Comparison of ENCODE assay signal across 8 mouse cellular contexts in genomic region chr2:33957754-33958153, GRCm38 (mm10).
DNase-seq lines count a peak whose midpoint lies in the region; ATAC-seq and TF ChIP-seq lines count a peak whose summit lies in the region.

No protein-coding gene starts in this region.

- WGBS in cerebellum, adult 2 months = 65% methylated on average over 6 of the region's 6 CpGs

- no peak overlapping the region for H3K4me3 ChIP-seq in cerebellum, adult 2 months (replicated peaks; ENCODE audit: insufficient read depth, low read depth, low read length)

- intact Hi-C loops in left cerebral cortex, postnatal 36 days (cut with DNase I) = loop anchor here (5.0 kb wide), 1 partner anchor 210 kb away; no protein-coding TSS in a partner anchor

- 0 out of 2 replicates have a peak, but pooled peaks have one; percentile 30 for ATAC-seq in erythroid progenitor cell, adult 5-6 weeks (replicated peaks; ENCODE audit: low FRiP score, poor library complexity, severe bottlenecking)
- no peak for ATAC-seq in erythroblast, adult 5-6 weeks (replicated peaks; ENCODE audit: low FRiP score, poor library complexity, severe bottlenecking)

- DNase-seq in cerebellum, adult 2 months = no peak
- DNase-seq in cerebellum, postnatal 4 days (ENCODE audit: low spot score in 2 of 2) = no peak
- peak; percentile 42 to 59 for DNase-seq in left cerebral cortex, adult 18-20 months (ENCODE audit: low spot score in 2 of 2)
- DNase-seq in left cerebral cortex, postnatal 36 days (ENCODE audit: low spot score in 2 of 2) = no peak
- peak; percentile 35 for DNase-seq in T-cell, adult 2 months (ENCODE audit: low spot score)
- peak; percentile 70 for DNase-seq in lung, postnatal 36 days

- no peaks in the 10 kb centered on the region for H3K4me1 ChIP-seq in cerebellum, adult 2 months (ENCODE audit: control insufficient read depth, insufficient read depth, low read length)

- H3K27me3 ChIP-seq in cerebellum, adult 2 months (ENCODE audit: control insufficient read depth, insufficient read depth, low read length) = no peaks in the 10 kb centered on the region

- peak; percentile 28; the same call in 1 of the 2 replicates for TF ChIP-seq CTCF in cerebellum, adult 2 months (IDR thresholded peaks at IDR 0.05; ENCODE audit: borderline replicate concordance, insufficient read depth, low read depth, low read length)

- H3K27ac ChIP-seq in cerebellum, adult 2 months (ENCODE audit: insufficient read depth, low read length) = no peak overlapping the region

- no peak for TF ChIP-seq POLR2A in cerebellum, adult 2 months (IDR thresholded peaks at IDR 0.05; ENCODE audit: borderline replicate concordance, insufficient read depth, low read length)

Comparison
In these comparisons a context has a peak if more than half of its experiments do, and no peak if none do; other contexts are left out.
1. DNase-seq: peak in left cerebral cortex, adult 18-20 months (2 of 2), T-cell, adult 2 months (single experiment) and lung, postnatal 36 days (single experiment); none in cerebellum, adult 2 months (0 of 2), cerebellum, postnatal 4 days (0 of 2) and left cerebral cortex, postnatal 36 days (0 of 2).